Mouse (Mus musculus) embryonic facial prominence, embryonic 11.5 days (tissue): ENCODE data around the gene Rho. TPM values are rescaled to one million over a fixed set of nuclear protein-coding genes. Genes with fewer than 3 reads are reported as not detected.

Source experiments
- ATAC-seq: fragments of 200-750 bp; cut with Nextera tagmentation; replicated peaks from 2 replicates; pipeline ENCODE4 v1.8.0; 2017; ENCODE audit warnings: low read depth; ENCODE audit not compliant: insufficient number of reproducible peaks, low FRiP score, low TSS enrichment
- DNase-seq: peaks from one replicate; pipeline ENCODE4 v3.0.0-alpha.2; 2015; ENCODE audit warnings: low spot score
- H3K27ac ChIP-seq: fragments of 300-500 bp; sonication (generic); replicated peaks from 2 replicates; pipeline ENCODE4 v1.5.1; 2014; ENCODE audit warnings: mild to moderate bottlenecking, low read depth, low read length, control low read depth
- H3K27me3 ChIP-seq: fragments of 300-500 bp; sonication (generic); 2 replicates; pipeline ENCODE4 v1.6.1; 2014; ENCODE audit warnings: mild to moderate bottlenecking, low read length, moderate library complexity, mixed read lengths; ENCODE audit not compliant: control insufficient read depth, insufficient read depth
- H3K36me3 ChIP-seq: fragments of 300-500 bp; sonication (generic); replicated peaks from 2 replicates; pipeline ENCODE4 v1.6.1; 2014; ENCODE audit warnings: low read depth, mild to moderate bottlenecking, low read length, moderate library complexity, mixed read lengths; ENCODE audit not compliant: control insufficient read depth, insufficient read depth
- H3K4me1 ChIP-seq: fragments of 300-500 bp; sonication (generic); 2 replicates; pipeline ENCODE4 v1.6.1; 2014; ENCODE audit warnings: low read length, mixed read lengths; ENCODE audit not compliant: control insufficient read depth, insufficient read depth
- H3K4me2 ChIP-seq: fragments of 300-500 bp; sonication (generic); 2 replicates; pipeline ENCODE4 v1.6.1; 2014; ENCODE audit warnings: low read depth, mild to moderate bottlenecking, control low read depth, low read length, moderate library complexity
- H3K4me3 ChIP-seq: fragments of 300-500 bp; sonication (generic); 2 replicates; pipeline ENCODE4 v1.5.1; 2014; ENCODE audit warnings: low read depth, low read length, control low read depth
- H3K9ac ChIP-seq: fragments of 300-500 bp; sonication (generic); replicated peaks from 2 replicates; pipeline ENCODE4 v1.6.1; 2014; ENCODE audit warnings: mild to moderate bottlenecking, control low read depth, low read length
- H3K9me3 ChIP-seq: fragments of 300-500 bp; sonication (generic); replicated peaks from 2 replicates; pipeline ENCODE4 v1.6.1; 2016; ENCODE audit warnings: mild to moderate bottlenecking, low read length, inconsistent platforms, mixed read lengths; ENCODE audit not compliant: control insufficient read depth
- WGBS: fragments of 180-500 bp; shearing (Covaris S2); extraction: QIAGEN DNeasy Blood & Tissue Kit; methylation state at CpG from one replicate; pipeline ENCODE4 v1.1.7; 2014; 5-methylcytosine and 5-hydroxymethylcytosine counted together
- polyA plus RNA-seq: library from polyadenylated mRNA; unstranded; fragments of >200 nt; fragmentation: Nextera tagmentation; extraction: Ambion mirVana; gene quantifications from 2 replicates; pipeline ENCODE4 v1.2.1, GENCODE M21; 2014

Rho gene
- polyA plus RNA-seq, 1 experiment from 2014 or later, result 0.14 TPM

- no peaks in the 10 kb centered on the region for H3K9me3 ChIP-seq
- no peaks in the 10 kb centered on the region for H3K27me3 ChIP-seq
- H3K9ac ChIP-seq, result no peak overlapping the region
- WGBS, result 67% methylated on average over 5 of the region's 5 CpGs
- H3K4me1 ChIP-seq, result peaks cover 11% of the 10 kb centered on the region
- no peak for ATAC-seq
- H3K27ac ChIP-seq, result no peak overlapping the region
- H3K4me3 ChIP-seq, result no peak overlapping the region
- no peak for DNase-seq
- no peaks in the 10 kb centered on the region for H3K36me3 ChIP-seq
- no peak overlapping the region for H3K4me2 ChIP-seq
Observed at GRCm38 (mm10) chr6:115968086-115968485, 36.5 kb downstream of the Rho start.

- H3K36me3 ChIP-seq, result no peaks in the 10 kb centered on the region
- no peak overlapping the region for H3K9ac ChIP-seq
- H3K4me3 ChIP-seq, result no peak overlapping the region
- no peak for ATAC-seq
- WGBS, result 73% methylated on average over 6 of the region's 6 CpGs
- no peak for DNase-seq
- no peaks in the 10 kb centered on the region for H3K27me3 ChIP-seq
- peaks cover 11% of the 10 kb centered on the region for H3K4me1 ChIP-seq
- H3K4me2 ChIP-seq, result no peak overlapping the region
- H3K27ac ChIP-seq, result no peak overlapping the region
- H3K9me3 ChIP-seq, result no peaks in the 10 kb centered on the region
Observed at GRCm38 (mm10) chr6:115968700-115969099, 37.2 kb downstream of the Rho start.

GRCm38 (mm10) chr6:115969103-115969502 lies 37.6 kb downstream of the Rho start:
- Histone ChIP-seq H3K9ac (no peak overlapping the region), H3K4me2 (no peak overlapping the region), H3K4me3 (no peak overlapping the region), H3K27ac (no peak overlapping the region), H3K27me3 (no peaks in the 10 kb centered on the region), H3K9me3 (no peaks in the 10 kb centered on the region), H3K4me1 (peaks cover 11% of the 10 kb centered on the region), H3K36me3 (no peaks in the 10 kb centered on the region)
- WGBS, result 74% methylated on average over 9 of the region's 9 CpGs
- DNase-seq (no peak), ATAC-seq (no peak)

GRCm38 (mm10) chr6:115969952-115970351 lies 38.4 kb downstream of the Rho start:
- Histone ChIP-seq H3K27me3 (no peaks in the 10 kb centered on the region), H3K9me3 (no peaks in the 10 kb centered on the region), H3K9ac (no peak overlapping the region), H3K4me3 (no peak overlapping the region), H3K36me3 (no peaks in the 10 kb centered on the region), H3K4me2 (no peak overlapping the region), H3K4me1 (peaks cover 11% of the 10 kb centered on the region), H3K27ac (no peak overlapping the region)
- no peak for ATAC-seq
- 69% methylated on average over 5 of the region's 6 CpGs for WGBS
- DNase-seq, result no peak

GRCm38 (mm10) chr6:115971273-115972060 lies 39.9 kb downstream of the Rho start:
- H3K4me2 ChIP-seq, result no peak overlapping the region
- no peaks in the 10 kb centered on the region for H3K9me3 ChIP-seq
- no peaks in the 10 kb centered on the region for H3K27me3 ChIP-seq
- H3K9ac ChIP-seq, result no peak overlapping the region
- no peak overlapping the region for H3K4me3 ChIP-seq
- DNase-seq (no peak), ATAC-seq (no peak)
- H3K4me1 ChIP-seq, result peaks cover 11% of the 10 kb centered on the region
- WGBS, result 62% methylated on average over 13 of the region's 13 CpGs
- no peak overlapping the region for H3K27ac ChIP-seq
- H3K36me3 ChIP-seq, result no peaks in the 10 kb centered on the region

GRCm38 (mm10) chr6:115972083-115972764 lies 40.7 kb downstream of the Rho start:
- WGBS, result 84% methylated on average over 7 of the region's 7 CpGs
- ATAC-seq, result no peak
- Histone ChIP-seq H3K4me2 (no peak overlapping the region), H3K27ac (no peak overlapping the region), H3K4me1 (peaks cover 11% of the 10 kb centered on the region), H3K4me3 (no peak overlapping the region), H3K9ac (no peak overlapping the region), H3K36me3 (no peaks in the 10 kb centered on the region), H3K9me3 (no peaks in the 10 kb centered on the region), H3K27me3 (no peaks in the 10 kb centered on the region)
- no peak for DNase-seq

- Histone ChIP-seq H3K4me3 (no peak overlapping the region), H3K36me3 (no peaks in the 10 kb centered on the region), H3K4me1 (peaks cover 8% of the 10 kb centered on the region), H3K27me3 (no peaks in the 10 kb centered on the region), H3K4me2 (no peak overlapping the region), H3K9me3 (no peaks in the 10 kb centered on the region), H3K9ac (no peak overlapping the region), H3K27ac (no peak overlapping the region)
- no peak for DNase-seq
- WGBS, result 82% methylated on average over 15 of the region's 15 CpGs
- ATAC-seq, result no peak
Observed at GRCm38 (mm10) chr6:115973139-115973875, 41.8 kb downstream of the Rho start.
